Mouse (Mus musculus) intestine, embryonic 14.5 days (tissue): ENCODE data around the gene Siglec1. TPM values are rescaled to one million over a fixed set of nuclear protein-coding genes. Genes with fewer than 3 reads are reported as not detected.
A peak's percentile ranks its signal among the peaks of the same experiment; 100 is the strongest.

Source experiments
- ATAC-seq: fragments of 200-750 bp; cut with Nextera tagmentation; replicated peaks from 2 replicates; pipeline ENCODE4 v1.8.0; 2017; ENCODE audit warnings: low read depth, moderate number of reproducible peaks, moderate TSS enrichment, moderate library complexity; ENCODE audit not compliant: low FRiP score, low TSS enrichment
- DNase-seq: peaks from one replicate; pipeline ENCODE4 v3.0.0-alpha.2; 2018; ENCODE audit warnings: low spot score
- H3K27ac ChIP-seq: fragments of 300-500 bp; sonication (generic); 2 replicates; pipeline ENCODE4 v1.5.1; 2014; ENCODE audit warnings: low read depth, mild to moderate bottlenecking, control low read depth
- H3K27me3 ChIP-seq: fragments of 300-500 bp; sonication (generic); replicated peaks from 2 replicates; pipeline ENCODE4 v1.6.1; 2014; ENCODE audit warnings: low read length, control low read depth; ENCODE audit not compliant: control insufficient read depth, insufficient read depth
- H3K36me3 ChIP-seq: fragments of 300-500 bp; sonication (generic); 2 replicates; pipeline ENCODE4 v1.6.1; 2014; ENCODE audit warnings: low read length, control low read depth; ENCODE audit not compliant: control insufficient read depth, insufficient read depth
- H3K4me1 ChIP-seq: fragments of 300-500 bp; sonication (generic); replicated peaks from 2 replicates; pipeline ENCODE4 v1.6.1; 2014; ENCODE audit warnings: low read length, control low read depth, mixed read lengths; ENCODE audit not compliant: control insufficient read depth, insufficient read depth
- H3K4me2 ChIP-seq: fragments of 300-500 bp; sonication (generic); 2 replicates; pipeline ENCODE4 v1.6.1; 2014; ENCODE audit warnings: low read length
- H3K4me3 ChIP-seq: fragments of 300-500 bp; sonication (generic); 2 replicates; pipeline ENCODE4 v1.5.1; 2014; ENCODE audit warnings: low read depth, low read length, control low read depth, mixed read lengths
- H3K9ac ChIP-seq: fragments of 300-500 bp; sonication (generic); 2 replicates; pipeline ENCODE4 v1.6.1; 2014; ENCODE audit warnings: mild to moderate bottlenecking, low read length
- H3K9me3 ChIP-seq: fragments of 300-500 bp; sonication (generic); 2 replicates; pipeline ENCODE4 v1.6.1; 2016; ENCODE audit warnings: low read length, control low read depth; ENCODE audit not compliant: control insufficient read depth
- WGBS: fragments of 180-500 bp; shearing (Covaris S2); extraction: QIAGEN DNeasy Blood & Tissue Kit; methylation state at CpG from one replicate; pipeline ENCODE4 v1.1.7; 2014; 5-methylcytosine and 5-hydroxymethylcytosine counted together
- polyA plus RNA-seq: library from polyadenylated mRNA; unstranded; fragments of >200 nt; fragmentation: Nextera tagmentation; extraction: Ambion mirVana; gene quantifications from 2 replicates; pipeline ENCODE4 v1.2.1, GENCODE M21; 2014

The Siglec1 gene
- polyA plus RNA-seq, 1 experiment from 2014 or later, result 0.41 TPM

DNA sequence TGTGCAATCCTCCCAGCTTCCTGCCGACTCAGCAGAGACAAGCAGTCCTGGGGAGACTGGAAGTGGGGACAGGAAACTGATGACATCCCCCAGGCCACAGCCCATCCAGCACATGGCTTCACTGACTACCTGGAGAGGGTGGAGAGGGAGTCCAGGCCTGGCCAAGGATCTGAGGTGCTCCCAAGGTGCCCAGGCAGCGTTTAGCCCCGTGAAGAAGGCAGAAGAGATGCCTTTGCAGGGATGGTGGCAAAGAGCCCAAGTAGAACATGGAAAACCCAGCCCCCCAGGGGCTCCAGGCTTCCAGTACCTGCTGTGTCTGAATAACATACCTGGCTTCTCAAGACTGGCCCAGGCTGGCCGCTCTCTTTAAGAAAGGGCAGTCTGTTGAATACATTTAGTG is 2.0 kb upstream of the Siglec1 start:
- no peak overlapping the region for H3K4me2 ChIP-seq
- 66% methylated on average over 4 of the region's 4 CpGs for WGBS
- H3K27me3 ChIP-seq, result no peaks in the 10 kb centered on the region
- H3K9me3 ChIP-seq, result no peaks in the 10 kb centered on the region
- H3K9ac ChIP-seq, result no peak overlapping the region
- no peaks in the 10 kb centered on the region for H3K4me1 ChIP-seq
- no peak for ATAC-seq
- no peak for DNase-seq
- no peak overlapping the region for H3K27ac ChIP-seq
- no peak overlapping the region for H3K4me3 ChIP-seq
- no peaks in the 10 kb centered on the region for H3K36me3 ChIP-seq

GRCm38 (mm10) chr2:131084206-131084605 is 2.4 kb downstream of the Siglec1 start:
- Histone ChIP-seq H3K4me1 (no peaks in the 10 kb centered on the region), H3K9ac (no peak overlapping the region), H3K9me3 (no peaks in the 10 kb centered on the region), H3K36me3 (no peaks in the 10 kb centered on the region), H3K27me3 (no peaks in the 10 kb centered on the region), H3K4me2 (no peak overlapping the region), H3K27ac (no peak overlapping the region), H3K4me3 (no peak overlapping the region)
- 85% methylated on average over 4 of the region's 4 CpGs for WGBS
- ATAC-seq, result no peak
- no peak for DNase-seq

DNA sequence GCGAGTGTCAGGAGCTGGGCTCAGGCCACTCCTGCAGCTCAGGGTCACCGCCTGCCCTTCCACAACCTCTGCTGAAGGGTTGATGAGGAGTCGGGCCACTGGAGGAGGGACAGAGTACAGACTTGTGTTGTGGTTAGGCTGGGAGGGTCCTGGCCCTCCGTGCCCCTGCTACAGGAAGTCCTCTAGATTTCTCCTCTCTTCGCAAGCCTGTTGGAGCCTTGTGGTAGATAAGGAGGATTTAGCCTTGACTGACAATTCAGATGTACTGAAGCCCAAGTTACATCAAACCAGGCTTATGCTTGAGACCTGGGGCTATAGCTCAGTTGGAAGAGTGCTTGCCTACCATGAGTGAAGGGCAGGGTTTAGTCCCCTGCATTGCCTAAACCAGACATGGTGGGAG is 6.1 kb downstream of the Siglec1 start:
- Histone ChIP-seq H3K9me3 (no peaks in the 10 kb centered on the region), H3K4me2 (no peak overlapping the region), H3K36me3 (no peaks in the 10 kb centered on the region), H3K4me3 (no peak overlapping the region), H3K27ac (no peak overlapping the region), H3K4me1 (no peaks in the 10 kb centered on the region), H3K9ac (no peak overlapping the region), H3K27me3 (no peaks in the 10 kb centered on the region)
- ATAC-seq (no peak), DNase-seq (no peak)
- WGBS, result 81% methylated on average over 5 of the region's 5 CpGs

DNA sequence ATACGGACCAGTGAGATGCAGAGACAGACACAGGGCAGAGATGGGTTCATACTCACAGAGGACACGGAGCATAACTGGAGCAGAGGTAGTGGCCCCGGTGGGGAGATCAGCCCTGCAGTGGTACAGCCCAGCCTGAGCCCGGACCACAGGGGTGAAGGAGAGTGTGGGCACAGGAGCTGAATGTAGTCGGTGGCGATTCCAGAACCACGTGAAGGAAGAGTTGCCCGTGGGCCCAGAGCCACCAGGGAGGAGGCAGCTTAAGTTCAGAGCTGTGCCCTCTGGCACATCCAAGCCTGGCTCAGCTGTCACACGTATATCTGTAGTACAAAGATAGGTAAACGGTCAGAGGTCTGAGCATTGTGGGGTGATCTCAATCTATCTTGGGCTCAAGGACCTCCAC is 14.0 kb downstream of the Siglec1 start:
- Histone ChIP-seq H3K4me2 (no peak overlapping the region), H3K4me1 (no peaks in the 10 kb centered on the region)

DNA sequence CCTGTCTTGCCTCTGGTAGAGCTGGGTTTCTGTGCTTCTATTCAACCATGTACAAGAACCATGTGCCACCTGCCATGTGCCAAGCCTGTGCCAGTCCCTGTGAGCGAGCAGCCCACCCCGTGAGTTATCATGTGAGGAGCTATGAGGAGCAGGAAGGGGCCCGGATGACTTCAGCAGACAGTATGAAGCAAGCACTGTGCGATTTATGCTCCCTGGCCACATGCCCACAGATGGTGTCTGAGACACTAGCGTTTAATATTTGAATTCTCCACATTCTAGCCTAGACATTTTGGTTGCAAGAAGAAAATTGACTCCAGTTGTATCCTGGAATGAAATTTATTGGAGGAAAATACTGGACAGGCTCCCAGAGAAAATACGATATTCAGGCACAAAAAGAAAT is 19.1 kb downstream of the Siglec1 start:
- DNase-seq, result no peak
- Histone ChIP-seq H3K9ac (no peak overlapping the region), H3K27me3 (peaks cover 26% of the 10 kb centered on the region), H3K27ac (no peak overlapping the region), H3K9me3 (no peaks in the 10 kb centered on the region), H3K36me3 (no peaks in the 10 kb centered on the region), H3K4me3 (no peak overlapping the region), H3K4me2 (no peak overlapping the region), H3K4me1 (peaks cover 2% of the 10 kb centered on the region; the same call in 1 of the 2 replicates)
- WGBS, result 44% methylated on average over 6 of the region's 6 CpGs
- no peak for ATAC-seq

More for the DNA sequence above, 14.0 kb downstream of the Siglec1 start:
- no peaks in the 10 kb centered on the region for H3K27me3 ChIP-seq
- no peak overlapping the region for H3K27ac ChIP-seq
- no peaks in the 10 kb centered on the region for H3K36me3 ChIP-seq
- no peak overlapping the region for H3K9ac ChIP-seq
- 87% methylated on average over 10 of the region's 10 CpGs for WGBS
- DNase-seq, result no peak
- no peak overlapping the region for H3K4me3 ChIP-seq
- H3K9me3 ChIP-seq, result no peaks in the 10 kb centered on the region
- ATAC-seq, result no peak

GRCm38 (mm10) chr2:131066342-131066741 is 20.2 kb downstream of the Siglec1 start:
- no peak overlapping the region for H3K9ac ChIP-seq
- no peak for DNase-seq
- peaks cover 29% of the 10 kb centered on the region for H3K27me3 ChIP-seq
- no peak for ATAC-seq
- H3K4me1 ChIP-seq, result peaks cover 2% of the 10 kb centered on the region; the same call in 1 of the 2 replicates
- WGBS, result 68% methylated on average over 9 of the region's 9 CpGs
- H3K4me3 ChIP-seq, result no peak overlapping the region
- no peak overlapping the region for H3K27ac ChIP-seq
- no peaks in the 10 kb centered on the region for H3K36me3 ChIP-seq
- no peak overlapping the region for H3K4me2 ChIP-seq
- H3K9me3 ChIP-seq, result no peaks in the 10 kb centered on the region

GRCm38 (mm10) chr2:131063404-131063864 is 23.1 kb downstream of the Siglec1 start, which contains the start of gene Adam33:
Adam33 (minus strand) TSS chr2:131063814.
- no peak for DNase-seq
- H3K27me3 ChIP-seq, result peaks cover 29% of the 10 kb centered on the region
- H3K4me2 ChIP-seq, result peak within 1 kb of the TSS; percentile 54
- H3K4me3 ChIP-seq, result peak within 1 kb of the TSS; percentile 18
- H3K36me3 ChIP-seq, result no peaks in the 10 kb centered on the region
- ATAC-seq, result peak; percentile 54; the same call in 1 of the 2 replicates
- H3K27ac ChIP-seq, result no peak within 1 kb of the TSS
- no peak within 1 kb of the TSS for H3K9ac ChIP-seq
- peaks cover 7% of the 10 kb centered on the region; the same call in 1 of the 2 replicates for H3K4me1 ChIP-seq
- H3K9me3 ChIP-seq, result no peaks in the 10 kb centered on the region
- WGBS, result 3% methylated on average over 21 of the region's 27 CpGs

DNA sequence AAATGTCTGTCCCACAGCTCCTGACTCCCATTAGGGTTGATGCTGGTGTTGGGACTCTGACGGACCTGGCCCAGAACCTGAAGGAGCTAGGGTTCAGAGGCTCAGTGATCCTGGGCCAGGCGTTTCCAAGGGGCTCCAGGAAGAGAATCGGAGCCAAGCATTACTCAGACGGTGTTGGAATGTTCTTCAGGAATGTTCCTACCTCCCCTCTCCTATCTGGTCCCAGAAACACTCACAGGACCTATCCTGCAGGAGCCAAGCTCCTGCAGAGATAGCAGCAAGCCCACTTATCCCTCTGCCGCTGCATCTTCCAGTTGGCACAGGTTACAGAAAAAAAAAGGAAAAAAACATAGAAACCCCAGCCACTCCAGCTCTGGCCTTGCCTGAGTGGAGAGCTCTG is 25.0 kb downstream of the Siglec1 start:
- peaks cover 31% of the 10 kb centered on the region for H3K27me3 ChIP-seq
- WGBS, result 62% methylated on average over 5 of the region's 5 CpGs

GRCm38 (mm10) chr2:131060784-131061183 is 25.8 kb downstream of the Siglec1 start:
- no peak overlapping the region for H3K9ac ChIP-seq
- H3K36me3 ChIP-seq, result no peaks in the 10 kb centered on the region
- no peak overlapping the region for H3K27ac ChIP-seq
- DNase-seq (no peak), ATAC-seq (no peak)
- 74% methylated on average over 6 of the region's 6 CpGs for WGBS
- H3K9me3 ChIP-seq, result no peaks in the 10 kb centered on the region
- no peak overlapping the region for H3K4me2 ChIP-seq
- peaks cover 39% of the 10 kb centered on the region for H3K27me3 ChIP-seq
- no peak overlapping the region for H3K4me3 ChIP-seq
- peaks cover 5% of the 10 kb centered on the region; the same call in 1 of the 2 replicates for H3K4me1 ChIP-seq

More for the DNA sequence above, 25.0 kb downstream of the Siglec1 start:
- H3K36me3 ChIP-seq, result no peaks in the 10 kb centered on the region
- peaks cover 5% of the 10 kb centered on the region; the same call in 1 of the 2 replicates for H3K4me1 ChIP-seq
- DNase-seq, result no peak
- H3K9ac ChIP-seq, result no peak overlapping the region
- ATAC-seq, result no peak
- no peak overlapping the region for H3K4me3 ChIP-seq
- no peaks in the 10 kb centered on the region for H3K9me3 ChIP-seq
- no peak overlapping the region for H3K27ac ChIP-seq
- H3K4me2 ChIP-seq, result no peak overlapping the region
